Mouse (Mus musculus): ENCODE results near the gene Cyp4f18. TPM values are rescaled to one million over a fixed set of nuclear protein-coding genes. Genes with fewer than 3 reads are reported as not detected.
"Not testable (repeated sequence)": the region's sequence is repeated elsewhere in the genome, so short reads cannot be mapped to it uniquely, and the experiment has no call there.

The Cyp4f18 gene
- total RNA-seq (2017) = 0.64 and 1.6 TPM in 2 replicates

GRCm38 (mm10) chr8:72009473-72009872, at the start of gene Cyp4f18:
Gene Cyp4f18, minus strand, starts transcription at chr8:72009626.
- peak; percentile 27 for ATAC-seq (replicated peaks; ENCODE audit: low read depth, poor library complexity, severe bottlenecking)

- not testable (repeated sequence) for ATAC-seq (replicated peaks; ENCODE audit: low read depth, poor library complexity, severe bottlenecking)
Measured at GRCm38 (mm10) chr8:72057643-72058042, 48.2 kb upstream of the Cyp4f18 start.

- ATAC-seq (replicated peaks; ENCODE audit: low read depth, poor library complexity, severe bottlenecking) = not testable (repeated sequence)
Measured at GRCm38 (mm10) chr8:72054633-72055032, 45.2 kb upstream of the Cyp4f18 start.

GRCm38 (mm10) chr8:72042493-72042892, 33.1 kb upstream of the Cyp4f18 start:
- peak; percentile 29; the same call in 1 of the 2 replicates for ATAC-seq (replicated peaks; ENCODE audit: low read depth, poor library complexity, severe bottlenecking)

GRCm38 (mm10) chr8:72040918-72041317, 31.5 kb upstream of the Cyp4f18 start, which contains the start of gene Olfr372:
Gene Olfr372, plus strand, starts transcription at chr8:72041218.
- ATAC-seq (replicated peaks; ENCODE audit: low read depth, poor library complexity, severe bottlenecking) = not testable (repeated sequence)

GRCm38 (mm10) chr8:72032926-72033325, 23.5 kb upstream of the Cyp4f18 start:
- 0 out of 2 replicates have a peak, but pooled peaks have one; percentile 45 for ATAC-seq (replicated peaks; ENCODE audit: low read depth, poor library complexity, severe bottlenecking)

- ATAC-seq (replicated peaks; ENCODE audit: low read depth, poor library complexity, severe bottlenecking) = not testable (repeated sequence)
Measured at GRCm38 (mm10) chr8:72024886-72025285, 15.5 kb upstream of the Cyp4f18 start.

GRCm38 (mm10) chr8:72019816-72020215, 10.4 kb upstream of the Cyp4f18 start:
- no peak for ATAC-seq (replicated peaks; ENCODE audit: low read depth, poor library complexity, severe bottlenecking)

GRCm38 (mm10) chr8:72019022-72019421, 9.6 kb upstream of the Cyp4f18 start:
- not testable (repeated sequence) for ATAC-seq (replicated peaks; ENCODE audit: low read depth, poor library complexity, severe bottlenecking)

- ATAC-seq (replicated peaks; ENCODE audit: low read depth, poor library complexity, severe bottlenecking) = no peak
Measured at GRCm38 (mm10) chr8:72018141-72018540, 8.7 kb upstream of the Cyp4f18 start.

- ATAC-seq (replicated peaks; ENCODE audit: low read depth, poor library complexity, severe bottlenecking) = peak; percentile 74
Measured at GRCm38 (mm10) chr8:72017339-72017738, 7.9 kb upstream of the Cyp4f18 start.

GRCm38 (mm10) chr8:72013506-72014228, 4.2 kb upstream of the Cyp4f18 start:
- ATAC-seq (replicated peaks; ENCODE audit: low read depth, poor library complexity, severe bottlenecking) = not testable (repeated sequence)

- ATAC-seq (replicated peaks; ENCODE audit: low read depth, poor library complexity, severe bottlenecking) = peak; percentile 93
Measured at GRCm38 (mm10) chr8:72008134-72008641, 1.2 kb downstream of the Cyp4f18 start.

- no peak for ATAC-seq (replicated peaks; ENCODE audit: low read depth, poor library complexity, severe bottlenecking)
Measured at GRCm38 (mm10) chr8:72006763-72007162, 2.7 kb downstream of the Cyp4f18 start.

GRCm38 (mm10) chr8:72005912-72006311, 3.5 kb downstream of the Cyp4f18 start:
- no peak for ATAC-seq (replicated peaks; ENCODE audit: low read depth, poor library complexity, severe bottlenecking)

GRCm38 (mm10) chr8:72002942-72003341, 6.5 kb downstream of the Cyp4f18 start:
- no peak for ATAC-seq (replicated peaks; ENCODE audit: low read depth, poor library complexity, severe bottlenecking)

- no peak for ATAC-seq (replicated peaks; ENCODE audit: low read depth, poor library complexity, severe bottlenecking)
Measured at GRCm38 (mm10) chr8:72000223-72000622, 9.2 kb downstream of the Cyp4f18 start.

- ATAC-seq (replicated peaks; ENCODE audit: low read depth, poor library complexity, severe bottlenecking) = no peak
Measured at GRCm38 (mm10) chr8:71999434-71999833, 10.0 kb downstream of the Cyp4f18 start.

- no peak for ATAC-seq (replicated peaks; ENCODE audit: low read depth, poor library complexity, severe bottlenecking)
Measured at GRCm38 (mm10) chr8:71988867-71989599, 20.4 kb downstream of the Cyp4f18 start.

GRCm38 (mm10) chr8:71988110-71988866, 21.1 kb downstream of the Cyp4f18 start:
- peak; percentile 90 for ATAC-seq (replicated peaks; ENCODE audit: low read depth, poor library complexity, severe bottlenecking)

All from common myeloid progenitor, adult 5-6 weeks (primary cell).